Mouse (Mus musculus) left cerebral cortex, postnatal 10 days (tissue): ENCODE measurements around the gene Cd5. TPM values are rescaled to one million over a fixed set of nuclear protein-coding genes. Genes with fewer than 3 reads are reported as not detected.

Experiments used
- DNase-seq, 2 experiments: peaks; one replicate each; pipeline ENCODE4 v3.0.0; 2021 to 2022; ENCODE audit warnings: low spot score in 2 of 2, mixed read lengths in 1 of 2; ENCODE audit errors: extremely low spot score in 1 of 2
- intact Hi-C: fragments of 180-260 bp; cut with DNase I; formaldehyde crosslinking; loops from one replicate; pipeline ENCODE4 v1.15.1; 2025
- total RNA-seq, 2 experiments: library from RNA; stranded (reverse); gene quantifications; 2 replicates each; pipeline ENCODE4 v1.2.3; 2021

The Cd5 gene
- total RNA-seq, 2 experiments from 2014 or later = 0.30 TPM; not detected in 1

DNA sequence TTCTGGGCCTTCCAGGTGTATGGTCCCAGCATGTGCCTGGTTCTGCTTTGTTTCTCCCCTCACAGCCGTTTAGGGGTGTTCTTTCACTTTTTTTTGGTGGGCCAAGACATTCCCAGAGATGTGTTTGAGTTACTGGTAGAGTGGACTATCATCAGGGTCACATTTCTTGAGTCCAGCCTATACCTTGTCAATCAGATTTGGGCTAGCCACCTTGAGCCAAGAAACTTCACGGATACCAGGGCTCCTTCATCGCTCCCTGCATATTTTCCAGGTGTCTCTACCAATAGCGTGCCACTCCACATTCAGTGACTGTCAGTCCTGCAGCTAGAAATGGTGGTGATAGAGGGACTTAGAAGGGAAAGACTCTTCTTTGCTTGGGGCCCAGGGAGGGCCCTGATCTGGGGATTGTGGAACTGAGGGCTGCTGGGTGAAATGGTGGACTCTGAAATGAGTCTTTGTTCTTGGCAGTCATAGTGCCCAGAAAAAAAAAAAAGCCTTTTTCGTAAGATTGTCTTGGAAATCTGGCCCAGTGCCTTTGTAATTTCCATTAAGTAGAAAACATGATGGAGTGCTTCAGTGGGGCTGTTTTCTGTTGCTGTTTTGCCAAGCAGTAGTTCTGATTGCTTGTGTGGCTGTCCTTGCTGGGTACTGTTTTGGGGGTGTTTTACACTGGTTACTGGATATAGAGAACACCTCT lies 49.2 kb downstream of the Cd5 start:
- intact Hi-C loops = no loop called here
- DNase-seq = no peak

DNA sequence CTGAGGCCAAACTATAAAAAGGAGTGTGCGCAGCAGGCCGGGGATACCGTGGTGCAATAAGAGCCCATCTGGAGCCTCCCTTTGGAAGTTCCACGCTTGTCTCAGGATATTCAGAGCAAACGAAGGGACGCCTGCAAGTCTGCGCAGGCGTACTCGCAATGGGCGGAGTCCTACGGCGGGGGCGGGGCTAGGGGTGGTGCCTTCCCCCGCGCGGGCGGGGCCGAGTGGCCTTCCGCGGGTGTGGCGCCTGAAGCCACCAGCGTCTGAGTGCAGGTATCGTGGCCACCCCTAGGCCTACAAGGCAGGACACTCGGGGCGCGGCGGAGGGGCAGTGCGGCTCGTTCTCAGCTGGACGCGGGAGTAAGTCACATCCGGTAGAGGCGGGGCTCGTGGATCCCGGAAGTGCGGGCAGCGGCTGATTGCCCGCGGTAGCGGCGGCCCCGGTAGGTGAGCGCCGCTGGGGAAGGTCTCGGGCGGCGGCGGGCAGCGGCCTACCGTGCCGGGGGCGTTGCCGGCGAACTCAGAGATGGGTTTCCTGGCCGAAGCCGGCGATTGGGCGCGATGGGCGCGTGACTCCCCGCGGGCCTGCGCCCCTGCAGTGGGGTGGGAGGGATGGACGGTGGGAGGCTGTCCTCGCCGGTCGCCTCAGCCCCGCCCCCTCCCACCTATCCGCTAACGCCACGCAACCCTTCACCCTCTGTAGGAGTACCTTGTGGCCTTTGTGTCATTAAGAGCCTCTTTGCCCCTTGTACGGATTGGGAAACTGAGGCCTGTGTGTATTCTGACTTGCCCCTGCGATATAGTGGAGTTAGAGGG lies 50.1 kb downstream of the Cd5 start, which contains the start of gene Vps37c:
Gene Vps37c (plus strand): TSS at position 199 of the 816 bp plus-strand sequence.
- peak; percentile 84 to 94 for DNase-seq
- intact Hi-C loops = no loop called here

- no peak for DNase-seq
- intact Hi-C loops = no loop called here
These were observed 53.1 kb downstream of the Cd5 start for GRCm38 (mm10) chr19:10685727-10686126.

DNA sequence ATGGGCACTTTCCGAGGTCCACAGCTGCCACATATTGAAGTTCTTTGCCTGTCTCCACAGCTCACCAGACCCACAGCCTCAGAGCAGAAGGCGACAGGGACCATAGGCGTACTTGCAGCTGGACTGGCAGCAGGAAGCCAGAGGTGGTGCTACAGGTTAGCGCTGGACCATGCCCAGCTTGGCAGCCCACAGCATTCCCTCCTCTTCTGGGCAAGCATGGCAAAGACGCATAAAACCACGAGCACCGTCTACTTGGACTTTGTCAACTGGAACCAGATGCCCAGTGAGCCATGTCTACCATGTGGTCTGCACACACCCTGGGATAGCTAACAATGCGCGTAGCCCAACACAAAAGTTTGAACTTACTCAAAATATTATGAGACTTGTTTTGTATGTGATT lies 53.7 kb downstream of the Cd5 start:
- DNase-seq = no peak
- intact Hi-C loops = no loop called here

GRCm38 (mm10) chr19:10681571-10681970 lies 57.2 kb downstream of the Cd5 start:
- no peak for DNase-seq
- intact Hi-C loops = no loop called here

GRCm38 (mm10) chr19:10678772-10679067 lies 60.1 kb downstream of the Cd5 start:
- intact Hi-C loops = loop anchor here (2.0 kb wide), 1 partner anchor 30 kb away; no protein-coding TSS in a partner anchor
- DNase-seq = no peak

- peak; percentile 72 to 87 for DNase-seq
- intact Hi-C loops = loop anchor here (2.0 kb wide), 1 partner anchor 31 kb away; no protein-coding TSS in a partner anchor
These were observed 60.7 kb downstream of the Cd5 start, which contains the start of gene Pga5 for GRCm38 (mm10) chr19:10677915-10678771. Pga5 (minus strand) TSS chr19:10678071.

DNA sequence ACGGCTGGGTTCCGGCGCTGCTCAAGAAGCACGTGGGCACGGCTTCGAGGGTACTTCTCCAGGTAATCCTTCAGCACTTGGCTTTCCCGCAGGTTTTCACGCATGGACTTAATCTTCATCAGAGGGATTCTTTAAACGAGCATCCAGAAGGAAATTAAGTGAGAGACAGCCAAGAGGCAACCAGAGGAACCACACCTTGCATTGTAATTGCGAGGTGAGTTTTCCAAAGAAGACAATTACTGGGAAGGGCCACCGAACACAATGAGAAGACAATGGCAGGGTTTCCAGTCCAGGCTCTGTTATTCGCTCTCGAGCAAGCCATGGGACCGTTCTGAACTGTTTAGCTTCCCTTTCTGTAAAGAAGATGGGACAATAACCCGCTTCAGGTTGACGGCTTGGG lies 62.1 kb downstream of the Cd5 start:
- no peak for DNase-seq
- intact Hi-C loops = no loop called here

- DNase-seq = no peak
- intact Hi-C loops = no loop called here
These were observed 65.5 kb downstream of the Cd5 start for GRCm38 (mm10) chr19:10673275-10673674.

GRCm38 (mm10) chr19:10671854-10672417 lies 66.9 kb downstream of the Cd5 start:
- DNase-seq = no peak
- intact Hi-C loops = no loop called here

- intact Hi-C loops = no loop called here
- DNase-seq = no peak
These were observed 67.5 kb downstream of the Cd5 start for GRCm38 (mm10) chr19:10671319-10671718.

Other genes with a start within 250 kb of the Cd5 start
- gene Cpsf7, start 213.7 kb downstream of the Cd5 start, total RNA-seq = 10 to 100 TPM; 70.4 to 75.8 TPM
- gene Sdhaf2, start 212.9 kb downstream of the Cd5 start, total RNA-seq = 10 to 100 TPM; 54.9 to 55.0 TPM
- gene Tmem216, start 182.8 kb downstream of the Cd5 start, total RNA-seq = 10 to 100 TPM; 11.4 to 12.3 TPM
- gene Cyb561a3, start 161.8 kb downstream of the Cd5 start, total RNA-seq = 10 to 100 TPM; 12.1 to 13.3 TPM
- gene Tmem138, start 161.6 kb downstream of the Cd5 start, total RNA-seq = 10 to 100 TPM; 12.4 to 15.2 TPM
- 100 to 1,000 TPM; 207 to 211 TPM for gene Ddb1, start 133.7 kb downstream of the Cd5 start, total RNA-seq
- 10 to 100 TPM; 26.1 to 32.0 TPM for gene Tkfc, start 133.3 kb downstream of the Cd5 start, total RNA-seq
- 1 to 10 TPM in 1 of 2 experiments, under 1 TPM in 1; 0.81 to 1.2 TPM for gene Vwce, start 104.8 kb downstream of the Cd5 start, total RNA-seq
- not detected for gene Pga5, start 60.9 kb downstream of the Cd5 start, total RNA-seq
- gene Vps37c, start 50.3 kb downstream of the Cd5 start, total RNA-seq = 10 to 100 TPM; 25.2 to 27.6 TPM
- under 1 TPM; 0.19 to 0.20 TPM for gene Cd6, start 91.1 kb upstream of the Cd5 start, total RNA-seq
- 1 to 10 TPM; 1.1 to 1.6 TPM for gene Slc15a3, start 100.7 kb upstream of the Cd5 start, total RNA-seq
- 100 to 1,000 TPM; 272 to 282 TPM for gene Tmem132a, start 130.9 kb upstream of the Cd5 start, total RNA-seq
- 10 to 100 TPM; 38.3 to 43.9 TPM for gene Tmem109, start 143.0 kb upstream of the Cd5 start, total RNA-seq
- gene Prpf19, start 156.2 kb upstream of the Cd5 start, total RNA-seq = 100 to 1,000 TPM; 198 to 199 TPM
- not detected for gene Zp1, start 181.6 kb upstream of the Cd5 start, total RNA-seq
- gene Ptgdr2, start 198.2 kb upstream of the Cd5 start, total RNA-seq = under 1 TPM; 0.21 to 0.34 TPM
- 10 to 100 TPM in 1 of 2 experiments, 1 to 10 TPM in 1; 9.6 to 10.2 TPM for gene Ccdc86, start 210.3 kb upstream of the Cd5 start, total RNA-seq
- not detected for gene Ms4a10, start 235.7 kb upstream of the Cd5 start, total RNA-seq